Mouse (Mus musculus) urinary bladder, postnatal 14 days (tissue): ENCODE results near the gene Pnma1.

ENCODE experiments used
- DNase-seq: peaks from one replicate; pipeline ENCODE4 v3.0.0; 2021; ENCODE audit warnings: low spot score

The Pnma1 gene

DNA sequence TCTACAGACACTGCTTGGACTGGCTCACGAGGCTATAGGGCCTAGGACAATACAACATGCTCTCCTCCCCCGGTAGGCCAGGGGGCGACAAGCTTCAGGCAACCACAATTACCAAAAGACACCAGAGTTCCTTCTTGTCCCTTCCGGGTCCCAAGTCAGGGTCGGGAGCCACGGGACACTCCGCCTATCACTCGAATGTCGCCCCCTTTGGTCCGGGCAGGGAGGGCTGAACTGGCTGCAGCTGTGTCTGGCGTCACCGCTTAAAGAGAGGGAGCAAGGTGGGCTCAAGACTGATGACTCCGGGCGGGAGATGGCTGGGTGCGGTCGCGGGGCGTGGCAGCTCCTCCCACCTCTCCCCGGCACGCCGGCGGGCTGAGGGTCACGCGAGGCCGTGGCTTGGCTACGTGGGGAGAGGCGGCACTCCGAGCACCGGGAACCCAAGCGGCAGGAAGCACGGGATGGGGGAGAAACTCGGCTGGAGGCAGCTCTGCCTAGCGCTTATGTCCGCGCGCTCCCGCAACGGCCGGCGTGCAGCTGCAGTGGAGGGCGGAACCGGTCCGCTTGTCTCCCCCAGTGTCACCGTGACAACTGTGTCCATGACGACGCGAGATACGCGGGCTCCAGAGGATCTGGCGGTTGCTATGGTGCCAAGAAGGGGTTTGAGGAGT is at the start of gene Pnma1:
Gene Pnma1, minus strand, starts transcription at position 536 of the 668 bp plus-strand sequence.
- peak; percentile 62 for DNase-seq

- no peak for DNase-seq
These were observed 46.9 kb upstream of the Pnma1 start for GRCm38 (mm10) chr12:84195195-84195594.

- no peak for DNase-seq
These were observed 46.3 kb upstream of the Pnma1 start for GRCm38 (mm10) chr12:84194400-84195109.

DNA sequence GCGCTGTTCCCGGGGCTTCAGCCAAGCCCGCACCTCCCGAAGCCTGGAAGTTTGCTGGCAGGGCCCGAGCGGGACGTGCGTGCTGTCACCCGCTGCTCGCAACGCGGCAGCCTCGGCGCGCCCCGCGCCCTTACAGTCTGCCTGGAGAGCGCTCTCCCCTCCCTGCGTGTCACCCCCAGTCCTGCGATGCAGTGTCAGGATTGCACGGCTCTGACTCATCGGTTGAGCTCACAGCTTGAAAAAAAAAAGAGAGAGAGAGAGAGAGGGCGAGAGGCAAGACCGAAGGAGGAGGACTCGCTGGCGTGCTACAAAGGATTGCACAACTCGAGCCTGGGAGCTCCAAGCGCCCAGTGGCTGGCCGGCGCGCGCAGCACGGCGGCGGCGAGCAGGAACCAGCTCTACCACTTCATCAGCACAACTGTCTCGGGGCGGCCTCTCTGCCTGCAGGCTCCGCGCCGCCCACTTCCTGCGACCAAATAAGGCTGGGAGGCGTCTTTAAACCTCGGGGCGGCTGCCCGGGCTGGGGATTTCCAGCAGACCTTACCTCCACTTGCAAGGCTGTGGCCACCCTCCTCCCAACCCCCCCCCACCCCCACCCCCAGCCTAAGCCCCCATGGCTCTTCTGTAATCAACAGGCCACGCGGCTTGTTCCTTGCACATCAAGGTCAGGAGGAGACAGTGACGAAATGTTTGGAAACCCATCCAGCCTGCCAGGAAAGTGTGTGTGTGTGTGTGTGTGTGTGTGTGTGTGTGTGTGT is 45.5 kb upstream of the Pnma1 start:
- peak; percentile 96 for DNase-seq

DNA sequence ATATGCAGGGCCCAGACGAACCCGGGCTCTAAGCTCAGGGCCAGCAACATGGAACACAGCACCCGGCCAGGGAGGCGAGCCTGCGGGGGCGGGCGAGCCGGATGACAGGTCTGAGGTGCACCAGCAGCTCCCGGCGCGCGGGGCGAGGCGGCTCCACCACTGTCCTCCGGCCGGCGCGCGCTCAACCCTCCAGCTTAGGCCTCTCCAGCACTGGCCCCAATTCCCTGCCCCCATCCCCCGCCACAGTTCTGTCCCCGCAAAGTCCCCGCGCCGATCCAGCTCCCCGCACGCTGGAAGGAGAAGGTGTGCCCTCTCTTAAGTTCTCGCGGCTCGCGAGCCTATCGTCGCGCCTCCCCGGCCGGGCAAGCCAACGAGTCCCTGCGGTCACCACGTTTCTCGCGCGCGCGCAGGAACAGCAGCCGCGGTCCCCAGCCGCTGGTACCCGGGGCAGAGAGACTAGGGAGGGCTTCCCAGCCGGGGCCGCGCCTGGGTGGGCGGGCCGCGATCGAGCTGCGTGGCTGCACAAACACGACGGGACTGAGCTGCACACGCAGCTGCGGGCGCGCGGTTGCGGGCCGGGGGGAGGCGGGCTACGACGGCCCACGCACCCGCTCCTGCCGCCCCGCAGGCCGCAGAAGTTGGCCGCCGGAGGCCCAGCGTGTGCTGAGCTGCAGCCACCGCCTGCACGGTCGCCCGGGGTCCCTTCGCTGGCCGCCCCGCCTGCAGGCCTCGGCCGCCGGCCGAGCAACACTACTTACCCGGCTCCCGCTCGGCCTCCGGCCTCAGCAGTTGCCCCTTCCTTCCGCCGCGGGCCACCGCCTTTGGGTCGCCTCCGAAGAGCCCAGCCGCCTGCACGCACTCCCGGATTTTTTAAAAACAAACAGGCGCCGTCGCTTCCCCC is 44.7 kb upstream of the Pnma1 start:
- peak; percentile 70 for DNase-seq

GRCm38 (mm10) chr12:84192280-84192679 is 44.0 kb upstream of the Pnma1 start:
- DNase-seq, result no peak

- no peak for DNase-seq
These were observed 43.5 kb upstream of the Pnma1 start for GRCm38 (mm10) chr12:84191770-84192169.

DNA sequence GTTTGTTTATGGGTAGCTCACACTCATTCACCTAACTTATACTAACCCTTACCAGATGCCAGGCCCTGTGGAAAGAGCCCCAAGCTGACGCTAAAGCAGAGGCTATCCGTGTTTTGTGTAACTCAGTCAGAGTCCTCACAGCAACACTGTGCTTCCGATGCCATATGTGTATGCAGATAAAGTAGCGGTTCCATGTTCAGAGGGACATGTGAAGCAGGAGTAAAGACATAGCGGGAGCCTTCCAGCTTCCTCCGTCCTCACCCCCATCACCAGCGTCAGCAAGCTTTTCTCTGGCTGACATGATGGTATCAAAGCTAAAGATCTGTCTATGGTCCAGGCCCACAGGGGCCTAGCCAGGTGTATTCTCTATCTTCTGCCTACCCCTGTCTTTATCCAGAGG is 42.9 kb upstream of the Pnma1 start:
- no peak for DNase-seq

GRCm38 (mm10) chr12:84190151-84190820 is 42.0 kb upstream of the Pnma1 start:
- no peak for DNase-seq

GRCm38 (mm10) chr12:84188881-84189444 is 40.7 kb upstream of the Pnma1 start:
- DNase-seq, result no peak

DNA sequence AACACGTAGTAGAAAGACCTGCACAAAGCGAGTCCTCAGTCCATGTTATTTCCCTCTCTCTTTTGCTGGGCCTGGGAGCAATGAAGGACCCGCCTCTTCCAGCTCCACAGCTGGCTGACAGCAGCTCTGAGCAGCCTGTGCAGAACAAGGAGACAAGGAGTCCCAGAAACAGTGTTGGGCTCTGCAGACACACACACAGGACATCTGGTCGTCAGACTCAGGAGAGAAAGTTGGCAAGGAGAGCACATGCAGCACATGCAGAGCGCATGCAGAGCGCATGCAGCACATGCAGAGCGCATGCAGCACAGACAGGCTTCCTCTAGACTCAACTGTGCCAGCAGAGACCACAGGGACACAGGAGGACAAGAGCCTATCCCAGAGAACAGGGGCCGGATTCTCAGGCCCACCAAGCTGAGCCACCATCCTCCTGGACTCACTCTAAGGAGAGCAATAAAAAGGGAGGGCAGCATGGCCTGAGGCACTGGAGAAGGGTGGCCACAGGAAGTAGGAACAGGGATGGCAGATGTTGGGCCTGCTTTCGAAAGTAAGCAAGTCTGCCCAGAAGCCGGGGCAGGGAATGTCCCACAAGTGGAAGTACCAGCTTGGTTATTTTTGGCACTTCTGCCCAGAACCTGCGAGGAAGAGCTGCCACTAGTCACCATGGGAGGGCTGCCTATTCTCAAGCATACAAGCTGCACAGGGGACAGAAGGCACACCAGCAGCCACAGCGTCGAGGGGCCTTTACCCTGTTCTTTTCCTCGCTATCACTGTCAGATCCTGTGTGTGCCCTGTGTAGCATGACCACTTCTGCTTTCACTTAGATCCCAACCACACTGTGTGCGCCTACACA is 39.7 kb upstream of the Pnma1 start:
- no peak for DNase-seq

DNA sequence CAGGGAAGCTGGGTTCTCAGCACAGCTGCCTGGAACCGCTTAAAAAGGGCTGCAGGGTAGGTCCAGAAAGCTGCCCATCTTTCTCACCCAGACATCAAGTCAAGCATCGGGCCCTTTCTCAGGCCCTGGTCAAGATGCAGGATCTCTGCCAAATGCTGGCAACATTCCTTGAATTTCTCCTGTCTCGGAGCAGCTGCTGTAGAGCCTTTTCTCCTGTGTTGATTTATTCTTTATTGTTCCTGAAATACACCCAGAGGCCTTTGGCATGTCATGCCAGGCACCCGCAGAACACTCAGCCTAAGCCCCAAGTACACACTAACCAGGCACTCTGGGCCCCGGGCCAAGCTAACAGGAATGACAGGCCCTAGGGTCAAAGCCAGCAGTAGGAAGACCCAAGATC is 38.7 kb upstream of the Pnma1 start:
- peak; percentile 64 for DNase-seq

- no peak for DNase-seq
These were observed 38.2 kb upstream of the Pnma1 start for GRCm38 (mm10) chr12:84186536-84186935.

GRCm38 (mm10) chr12:84185547-84185946 is 37.3 kb upstream of the Pnma1 start:
- no peak for DNase-seq

- no peak for DNase-seq
These were observed 36.7 kb upstream of the Pnma1 start for GRCm38 (mm10) chr12:84184979-84185378.

- no peak for DNase-seq
These were observed 33.7 kb upstream of the Pnma1 start for GRCm38 (mm10) chr12:84181999-84182398.

- DNase-seq, result peak; percentile 86
These were observed 32.6 kb upstream of the Pnma1 start for GRCm38 (mm10) chr12:84180701-84181435.

DNA sequence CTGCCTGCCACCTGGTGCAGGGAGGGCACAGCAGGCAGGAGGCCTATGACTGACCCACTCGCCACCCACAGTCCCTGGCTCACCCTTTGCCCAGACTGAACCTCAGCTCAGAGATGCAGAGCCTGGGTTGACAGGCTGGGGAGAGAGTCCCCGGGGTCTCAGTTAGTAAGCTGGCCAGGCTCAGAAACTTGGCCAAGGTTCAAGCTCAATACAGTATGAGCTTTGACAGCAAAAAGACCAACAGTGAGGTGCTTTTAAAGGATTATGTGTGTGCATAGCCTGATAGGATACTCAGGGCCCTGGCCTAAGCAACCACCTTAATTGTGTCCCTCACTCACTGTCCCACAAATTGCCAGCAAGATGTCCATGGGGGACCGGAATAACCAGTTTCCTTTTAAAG is 31.8 kb upstream of the Pnma1 start:
- no peak for DNase-seq
